Mouse (Mus musculus): ENCODE results near the gene 4931428F04Rik. TPM values are rescaled to one million over a fixed set of nuclear protein-coding genes. Genes with fewer than 3 reads are reported as not detected.
"Not testable (repeated sequence)": the region's sequence is repeated elsewhere in the genome, so short reads cannot be mapped to it uniquely, and the experiment has no call there.

The 4931428F04Rik gene
- total RNA-seq, 2 experiments from 2014 or later: 22.3 to 27.9 TPM

DNA sequence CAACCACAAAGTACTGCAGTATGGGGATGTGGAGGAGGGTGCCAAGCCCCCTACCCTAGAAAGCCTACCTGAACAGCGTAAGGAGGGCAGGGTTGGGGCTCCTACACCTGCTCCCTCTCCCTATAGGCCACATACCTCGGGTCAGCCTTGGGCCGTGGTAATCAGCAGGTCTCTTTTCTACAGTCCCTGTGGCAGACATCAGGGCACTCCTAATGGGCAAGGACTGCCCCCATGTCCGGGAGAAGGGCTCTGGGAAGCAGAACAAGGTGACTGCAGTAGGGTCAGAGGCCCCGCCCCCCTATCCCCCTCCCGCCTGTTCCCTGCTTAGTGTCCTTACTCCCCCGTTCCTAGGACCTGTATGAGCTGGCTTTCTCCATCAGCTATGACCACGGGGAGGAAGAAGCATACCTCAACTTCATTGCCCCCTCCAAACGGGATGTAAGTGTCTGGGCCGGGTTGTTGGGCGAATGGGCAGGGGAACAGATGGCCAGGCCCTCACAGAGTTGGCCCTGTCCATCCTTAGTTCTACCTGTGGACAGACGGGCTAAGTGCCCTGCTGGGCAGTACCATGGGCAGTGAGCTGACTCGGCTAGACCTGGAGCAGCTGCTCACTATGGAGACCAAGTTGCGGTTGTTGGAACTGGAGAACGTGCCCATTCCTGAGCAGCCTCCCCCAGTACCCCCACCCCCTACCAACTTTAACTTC is 19.6 kb upstream of the 4931428F04Rik start:
- DNase-seq (ENCODE audit: low spot score in 2 of 2): no peak

DNA sequence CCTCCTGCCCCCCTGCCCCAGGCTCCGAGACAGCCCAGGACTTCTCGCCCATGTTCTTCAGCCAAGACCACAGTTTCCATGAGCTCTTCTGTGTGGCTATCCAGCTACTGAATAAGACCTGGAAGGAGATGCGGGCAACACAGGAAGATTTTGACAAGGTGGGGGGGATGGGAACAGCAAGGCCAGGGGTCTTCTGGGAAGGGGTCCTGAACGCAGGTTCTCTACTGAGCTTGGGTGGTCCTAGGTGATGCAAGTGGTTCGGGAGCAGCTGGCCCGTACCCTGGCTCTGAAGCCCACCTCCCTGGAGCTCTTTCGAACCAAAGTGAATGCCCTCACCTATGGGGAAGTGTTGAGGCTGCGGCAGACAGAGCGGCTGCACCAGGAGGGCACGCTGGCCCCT is 18.8 kb upstream of the 4931428F04Rik start:
- DNase-seq (ENCODE audit: low spot score in 2 of 2): no peak

DNA sequence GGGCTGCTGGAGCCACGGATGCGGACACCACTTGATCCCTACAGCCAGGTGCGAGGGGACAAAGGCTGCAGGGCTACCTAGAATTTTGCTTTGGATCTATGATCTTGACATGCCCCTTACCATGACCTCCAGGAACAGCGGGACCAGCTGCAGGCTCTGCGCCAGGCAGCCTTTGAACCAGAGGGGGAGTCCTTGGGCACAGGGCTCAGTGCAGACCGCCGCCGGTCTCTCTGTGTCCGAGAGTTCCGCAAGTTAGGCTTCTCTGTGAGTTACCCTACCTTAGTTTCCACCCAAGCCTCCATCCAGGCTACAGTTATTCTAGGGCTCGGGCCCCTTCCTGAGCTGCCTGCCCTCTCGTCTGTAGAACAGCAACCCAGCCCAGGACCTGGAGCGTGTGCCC is 18.0 kb upstream of the 4931428F04Rik start:
- no peak for DNase-seq (ENCODE audit: low spot score in 2 of 2)

GRCm38 (mm10) chr8:105306146-105306691 is 16.6 kb upstream of the 4931428F04Rik start:
- no peak for DNase-seq (ENCODE audit: low spot score in 2 of 2)

DNA sequence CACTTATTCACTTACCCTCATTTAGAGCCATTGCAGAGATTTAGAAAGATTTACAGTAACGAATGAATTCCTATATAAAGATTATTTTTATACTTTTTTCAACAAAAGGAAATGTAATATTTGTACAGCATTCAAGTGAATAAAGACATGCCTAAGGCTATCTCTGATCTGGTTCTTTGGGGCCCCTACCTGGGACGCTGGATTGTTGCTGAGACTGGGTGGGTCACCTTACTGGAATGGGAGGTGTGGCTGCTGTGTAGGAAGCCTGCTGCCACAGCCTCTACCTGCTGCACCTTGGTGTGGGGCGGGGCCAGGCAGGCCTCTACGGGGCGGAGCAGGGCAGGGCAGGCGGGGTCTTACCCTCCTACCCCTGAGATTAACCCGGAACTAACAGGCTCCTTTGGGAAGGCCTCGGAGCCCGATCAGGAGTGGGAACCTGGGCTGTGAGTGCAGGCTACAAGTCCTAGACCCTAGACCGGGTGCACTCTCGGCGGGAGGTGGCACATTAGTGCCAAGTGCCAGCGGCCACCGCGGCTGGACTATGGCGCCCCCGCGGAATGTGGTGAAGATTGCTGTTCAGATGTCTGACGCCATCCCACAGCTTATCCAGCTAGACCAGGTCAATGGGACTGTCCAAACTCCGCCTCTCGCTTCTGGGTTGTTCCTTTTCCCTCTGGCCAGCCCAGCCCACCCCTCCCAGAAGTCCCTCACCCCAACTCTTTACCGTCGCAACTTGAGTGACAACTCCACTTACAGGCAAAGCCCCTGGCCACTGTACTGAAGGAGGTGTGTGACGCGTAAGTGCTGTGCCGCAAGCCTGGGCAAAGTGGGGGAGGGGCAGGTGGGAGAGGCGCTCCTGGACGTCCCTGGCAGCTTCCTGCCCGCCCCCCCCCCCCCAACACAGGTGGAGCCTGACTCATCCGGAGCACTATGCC is 15.8 kb upstream of the 4931428F04Rik start, which contains the start of gene Elmo3:
Gene Elmo3, plus strand, starts transcription at position 391 of the 935 bp plus-strand sequence.
- peak; percentile 56 to 61 for DNase-seq (ENCODE audit: low spot score in 2 of 2)

DNA sequence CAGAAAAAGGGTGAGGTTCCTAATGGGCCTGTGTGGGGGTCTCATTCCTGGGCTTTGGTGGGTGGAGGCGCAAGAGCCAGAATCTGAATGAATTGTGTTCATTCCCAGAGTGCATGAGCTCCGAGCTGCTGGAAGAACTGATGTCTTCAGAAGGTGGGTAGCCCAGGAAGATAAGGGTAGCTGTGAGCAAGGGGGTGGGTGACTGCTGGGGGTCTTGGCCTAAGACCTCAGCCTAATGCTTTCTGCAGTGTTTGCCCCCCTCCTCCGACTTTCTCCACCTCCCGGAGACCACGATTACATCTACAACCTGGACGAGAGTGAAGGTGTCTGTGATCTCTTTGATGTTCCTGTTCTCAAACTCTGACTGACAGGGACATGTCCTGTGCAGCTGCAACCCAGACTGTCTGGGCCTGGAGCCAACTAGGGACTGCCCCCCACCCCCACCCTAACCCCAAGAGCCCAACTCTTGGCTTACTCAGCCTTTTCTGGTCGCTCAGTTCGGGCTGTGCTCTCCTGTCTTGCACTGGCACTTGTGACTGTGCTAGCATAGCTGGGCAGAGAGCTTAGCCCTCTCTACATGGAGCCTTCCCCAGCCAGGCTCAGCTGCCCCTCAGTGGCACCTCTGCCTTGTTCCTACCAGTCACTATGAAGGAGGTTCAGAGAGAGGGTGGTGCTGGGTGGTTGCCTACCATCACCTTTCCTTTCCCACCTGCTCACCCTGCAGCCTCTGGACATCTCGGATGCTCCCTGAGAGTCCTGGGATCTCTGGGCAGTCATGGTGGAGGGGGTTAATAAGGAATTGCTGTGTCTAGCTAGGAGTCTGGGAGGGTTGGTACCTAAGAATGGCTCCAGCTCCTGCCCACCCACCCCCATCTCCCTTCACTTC is 14.9 kb upstream of the 4931428F04Rik start:
- DNase-seq (ENCODE audit: low spot score in 2 of 2): no peak

DNA sequence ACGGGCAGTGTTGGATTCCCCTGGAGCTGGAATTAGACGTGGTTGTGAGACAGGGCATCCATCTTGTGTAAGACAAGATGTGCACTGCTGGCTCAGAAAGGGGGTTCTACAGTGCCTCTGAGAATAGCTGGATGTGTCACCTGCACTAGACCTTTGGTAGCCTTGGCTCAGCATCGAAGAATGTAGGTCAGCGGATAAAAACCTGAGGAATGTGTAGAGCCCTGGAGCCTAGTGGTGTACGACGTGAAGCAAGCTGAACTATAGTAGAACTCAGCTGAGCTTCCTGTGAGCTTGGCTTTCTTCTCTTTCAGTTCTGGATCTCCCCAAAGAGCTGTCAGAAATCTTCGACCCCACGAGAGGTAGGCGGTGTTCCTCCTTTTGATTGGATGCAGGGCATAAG is 14.2 kb upstream of the 4931428F04Rik start:
- DNase-seq (ENCODE audit: low spot score in 2 of 2): no peak

GRCm38 (mm10) chr8:105303396-105303795 is 13.7 kb upstream of the 4931428F04Rik start:
- DNase-seq (ENCODE audit: low spot score in 2 of 2): no peak

GRCm38 (mm10) chr8:105299962-105300361 is 10.3 kb upstream of the 4931428F04Rik start:
- no peak for DNase-seq (ENCODE audit: low spot score in 2 of 2)

- DNase-seq (ENCODE audit: low spot score in 2 of 2): no peak
Observed at GRCm38 (mm10) chr8:105298351-105299252, 8.9 kb upstream of the 4931428F04Rik start.

- DNase-seq (ENCODE audit: low spot score in 2 of 2): peak; percentile 94 to 95
Observed at GRCm38 (mm10) chr8:105297511-105298192, 8.0 kb upstream of the 4931428F04Rik start, which contains the start of gene E2f4. TSS of gene E2f4 (plus strand) at chr8:105297663.

GRCm38 (mm10) chr8:105295895-105296573 is 6.4 kb upstream of the 4931428F04Rik start, which contains the start of gene Exoc3l:
TSS of gene Exoc3l (minus strand) at chr8:105296101.
- no peak for DNase-seq (ENCODE audit: low spot score in 2 of 2)

DNA sequence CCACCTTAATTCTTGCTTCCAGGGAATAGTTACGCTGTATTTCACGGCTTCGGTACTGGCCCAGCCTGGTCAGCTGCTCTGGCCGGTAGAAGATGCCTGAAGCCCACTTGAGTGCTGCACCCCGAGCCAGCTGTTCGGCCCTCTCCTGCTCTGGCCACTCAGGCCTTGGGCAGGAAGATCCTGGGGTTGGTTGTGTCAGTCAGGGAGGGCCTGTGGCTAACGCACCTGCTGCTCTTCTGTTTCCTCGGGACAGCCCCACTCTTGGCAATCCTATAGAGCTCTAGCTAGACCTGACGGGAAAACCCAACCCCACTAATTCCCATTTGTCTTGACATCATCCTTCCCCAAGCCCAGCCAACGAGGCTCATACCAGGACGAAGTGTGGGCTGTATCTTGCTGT is 5.6 kb upstream of the 4931428F04Rik start:
- DNase-seq (ENCODE audit: low spot score in 2 of 2): no peak

- no peak for DNase-seq (ENCODE audit: low spot score in 2 of 2)
Observed at GRCm38 (mm10) chr8:105294776-105295175, 5.1 kb upstream of the 4931428F04Rik start.

GRCm38 (mm10) chr8:105293405-105293804 is 3.7 kb upstream of the 4931428F04Rik start:
- DNase-seq (ENCODE audit: low spot score in 2 of 2): no peak

DNA sequence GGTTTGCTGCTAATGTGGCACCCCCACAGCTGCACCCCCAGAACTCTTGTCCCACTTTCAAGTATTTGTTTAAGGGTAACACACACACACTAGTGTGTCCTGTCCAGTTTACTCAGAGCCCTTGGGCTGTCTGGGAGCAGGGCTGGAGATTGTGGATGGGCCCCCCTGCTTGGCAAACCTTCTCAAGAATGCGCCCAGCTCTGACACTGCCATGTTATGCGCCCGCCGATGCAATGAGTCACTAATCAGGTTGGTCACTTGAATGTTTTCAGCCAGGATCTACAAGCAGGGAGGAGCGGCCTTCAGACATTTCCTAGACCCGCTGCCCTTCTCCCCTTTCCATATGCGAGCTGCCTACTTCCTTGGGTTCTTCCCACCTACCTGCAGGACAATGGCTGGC is 2.8 kb upstream of the 4931428F04Rik start:
- DNase-seq (ENCODE audit: low spot score in 2 of 2): no peak

GRCm38 (mm10) chr8:105291802-105292201 is 2.1 kb upstream of the 4931428F04Rik start:
- DNase-seq (ENCODE audit: low spot score in 2 of 2): not testable (repeated sequence)

- not testable (repeated sequence) for DNase-seq (ENCODE audit: low spot score in 2 of 2)
Observed at GRCm38 (mm10) chr8:105291364-105291763, 1.7 kb upstream of the 4931428F04Rik start.

Measured in left cerebral cortex, adult 18-20 months (tissue).